Mouse (Mus musculus): ENCODE measurements at regions not wholly inside any gene's neighbourhood (a gene's known extent, or its start where the extent isn't known, plus 50 kb on each side); places are given as distances from the start of the nearest gene placed in this dataset.

GRCm38 (mm10) chr11:43370025-43370424, 56.0 kb downstream of the Pttg1 start:
- H3K4me2 ChIP-seq (ENCODE audit: low read depth) = no peak overlapping the region
- H3K36me3 ChIP-seq (ENCODE audit: control insufficient read depth, insufficient read depth) = no peaks in the 10 kb centered on the region
- H3K27me3 ChIP-seq (ENCODE audit: control insufficient read depth, insufficient read depth, insufficient read length) = no peaks in the 10 kb centered on the region
- H3K4me3 ChIP-seq = no peak overlapping the region
- no peaks in the 10 kb centered on the region for H3K79me2 ChIP-seq (ENCODE audit: control insufficient read depth, insufficient read depth)
- H3ac ChIP-seq (ENCODE audit: control insufficient read depth, insufficient read length) = no peak overlapping the region
- TF ChIP-seq MYOG (IDR thresholded peaks at IDR 0.05; ENCODE audit: control insufficient read depth in 1 of 3, insufficient read depth in 1 of 3, insufficient read length in 2 of 3, low read depth in 2 of 3) = no peak
- no peak for TF ChIP-seq CEBPB (IDR thresholded peaks at IDR 0.05; ENCODE audit: insufficient read depth, poor library complexity, severe bottlenecking)
- no peak for TF ChIP-seq TCF12 (IDR thresholded peaks at IDR 0.05; ENCODE audit: insufficient read depth, poor library complexity, severe bottlenecking)
- no peak for TF ChIP-seq REST (IDR thresholded peaks at IDR 0.05; ENCODE audit: insufficient read depth, insufficient read length)
- TF ChIP-seq MAX (IDR thresholded peaks at IDR 0.05; ENCODE audit: low read depth) = no peak
- TF ChIP-seq SRF (IDR thresholded peaks at IDR 0.05; ENCODE audit: control insufficient read depth, insufficient read length, low read depth) = no peak
- TF ChIP-seq E2F4 (IDR thresholded peaks at IDR 0.05; ENCODE audit: insufficient read depth) = no peak
- TF ChIP-seq USF1 (IDR thresholded peaks at IDR 0.05; ENCODE audit: low read depth) = no peak
- TF ChIP-seq MYOD1 (IDR thresholded peaks at IDR 0.05; ENCODE audit: control insufficient read depth in 1 of 3, insufficient read length in 2 of 3, low read depth in 2 of 3) = no peak
- no peak for TF ChIP-seq TCF3 (IDR thresholded peaks at IDR 0.05; ENCODE audit: insufficient read length, low read depth)
- no peak for TF ChIP-seq POLR2A (IDR thresholded peaks at IDR 0.05; ENCODE audit: insufficient read length, low read depth)
- no peak for TF ChIP-seq POLR2AphosphoS2 (IDR thresholded peaks at IDR 0.05; ENCODE audit: insufficient read length, low read depth)

GRCm38 (mm10) chr11:43368346-43368745, 57.7 kb downstream of the Pttg1 start:
- no peaks in the 10 kb centered on the region for H3K79me2 ChIP-seq (ENCODE audit: control insufficient read depth, insufficient read depth)
- TF ChIP-seq REST (IDR thresholded peaks at IDR 0.05; ENCODE audit: insufficient read depth, insufficient read length) (no peak), MAX (IDR thresholded peaks at IDR 0.05; ENCODE audit: low read depth) (no peak), POLR2AphosphoS2 (IDR thresholded peaks at IDR 0.05; ENCODE audit: insufficient read length, low read depth) (no peak), CEBPB (IDR thresholded peaks at IDR 0.05; ENCODE audit: insufficient read depth, poor library complexity, severe bottlenecking) (no peak), MYOD1 (IDR thresholded peaks at IDR 0.05; ENCODE audit: control insufficient read depth in 1 of 3, insufficient read length in 2 of 3, low read depth in 2 of 3) (no peak), MYOG (IDR thresholded peaks at IDR 0.05; ENCODE audit: control insufficient read depth in 1 of 3, insufficient read depth in 1 of 3, insufficient read length in 2 of 3, low read depth in 2 of 3) (no peak), USF1 (IDR thresholded peaks at IDR 0.05; ENCODE audit: low read depth) (no peak), E2F4 (IDR thresholded peaks at IDR 0.05; ENCODE audit: insufficient read depth) (no peak), TCF12 (IDR thresholded peaks at IDR 0.05; ENCODE audit: insufficient read depth, poor library complexity, severe bottlenecking) (no peak)

GRCm38 (mm10) chr11:43361858-43362257, 64.2 kb downstream of the Pttg1 start:
- no peak overlapping the region for H3ac ChIP-seq (ENCODE audit: control insufficient read depth, insufficient read length)
- H3K4me2 ChIP-seq (ENCODE audit: low read depth) = no peak overlapping the region
- no peaks in the 10 kb centered on the region for H3K36me3 ChIP-seq (ENCODE audit: control insufficient read depth, insufficient read depth)
- no peak overlapping the region for H3K4me3 ChIP-seq
- no peaks in the 10 kb centered on the region for H3K27me3 ChIP-seq (ENCODE audit: control insufficient read depth, insufficient read depth, insufficient read length)
- H3K79me2 ChIP-seq (ENCODE audit: control insufficient read depth, insufficient read depth) = no peaks in the 10 kb centered on the region
- no peak for TF ChIP-seq CEBPB (IDR thresholded peaks at IDR 0.05; ENCODE audit: insufficient read depth, poor library complexity, severe bottlenecking)
- TF ChIP-seq SRF (IDR thresholded peaks at IDR 0.05; ENCODE audit: control insufficient read depth, insufficient read length, low read depth) = no peak
- no peak for TF ChIP-seq REST (IDR thresholded peaks at IDR 0.05; ENCODE audit: insufficient read depth, insufficient read length)
- no peak for TF ChIP-seq MYOD1 (IDR thresholded peaks at IDR 0.05; ENCODE audit: control insufficient read depth in 1 of 3, insufficient read length in 2 of 3, low read depth in 2 of 3)
- no peak for TF ChIP-seq USF1 (IDR thresholded peaks at IDR 0.05; ENCODE audit: low read depth)
- TF ChIP-seq E2F4 (IDR thresholded peaks at IDR 0.05; ENCODE audit: insufficient read depth) = no peak
- no peak for TF ChIP-seq TCF3 (IDR thresholded peaks at IDR 0.05; ENCODE audit: insufficient read length, low read depth)
- TF ChIP-seq POLR2AphosphoS2 (IDR thresholded peaks at IDR 0.05; ENCODE audit: insufficient read length, low read depth) = no peak
- no peak for TF ChIP-seq MAX (IDR thresholded peaks at IDR 0.05; ENCODE audit: low read depth)
- TF ChIP-seq MYOG (IDR thresholded peaks at IDR 0.05; ENCODE audit: control insufficient read depth in 1 of 3, insufficient read depth in 1 of 3, insufficient read length in 2 of 3, low read depth in 2 of 3) = no peak
- TF ChIP-seq TCF12 (IDR thresholded peaks at IDR 0.05; ENCODE audit: insufficient read depth, poor library complexity, severe bottlenecking) = no peak
- TF ChIP-seq POLR2A (IDR thresholded peaks at IDR 0.05; ENCODE audit: insufficient read length, low read depth) = no peak

More at GRCm38 (mm10) chr11:43368346-43368745, 57.7 kb downstream of the Pttg1 start:
- no peaks in the 10 kb centered on the region for H3K27me3 ChIP-seq (ENCODE audit: control insufficient read depth, insufficient read depth, insufficient read length)
- no peak overlapping the region for H3K4me3 ChIP-seq
- H3K36me3 ChIP-seq (ENCODE audit: control insufficient read depth, insufficient read depth) = no peaks in the 10 kb centered on the region
- H3ac ChIP-seq (ENCODE audit: control insufficient read depth, insufficient read length) = no peak overlapping the region
- H3K4me2 ChIP-seq (ENCODE audit: low read depth) = no peak overlapping the region

GRCm38 (mm10) chr11:43358390-43359291, 67.4 kb downstream of the Pttg1 start:
- Histone ChIP-seq H3K4me2 (ENCODE audit: low read depth) (no peak overlapping the region), H3K36me3 (ENCODE audit: control insufficient read depth, insufficient read depth) (no peaks in the 10 kb centered on the region), H3K79me2 (ENCODE audit: control insufficient read depth, insufficient read depth) (no peaks in the 10 kb centered on the region), H3K4me3 (no peak overlapping the region), H3K27me3 (ENCODE audit: control insufficient read depth, insufficient read depth, insufficient read length) (no peaks in the 10 kb centered on the region), H3ac (ENCODE audit: control insufficient read depth, insufficient read length) (no peak overlapping the region)
- no peak for TF ChIP-seq MYOD1 (IDR thresholded peaks at IDR 0.05; ENCODE audit: control insufficient read depth in 1 of 3, insufficient read length in 2 of 3, low read depth in 2 of 3)
- no peak for TF ChIP-seq TCF12 (IDR thresholded peaks at IDR 0.05; ENCODE audit: insufficient read depth, poor library complexity, severe bottlenecking)
- no peak for TF ChIP-seq MAX (IDR thresholded peaks at IDR 0.05; ENCODE audit: low read depth)
- TF ChIP-seq CEBPB (IDR thresholded peaks at IDR 0.05; ENCODE audit: insufficient read depth, poor library complexity, severe bottlenecking) = no peak
- no peak for TF ChIP-seq TCF3 (IDR thresholded peaks at IDR 0.05; ENCODE audit: insufficient read length, low read depth)
- TF ChIP-seq E2F4 (IDR thresholded peaks at IDR 0.05; ENCODE audit: insufficient read depth) = no peak
- TF ChIP-seq POLR2AphosphoS2 (IDR thresholded peaks at IDR 0.05; ENCODE audit: insufficient read length, low read depth) = no peak
- no peak for TF ChIP-seq SRF (IDR thresholded peaks at IDR 0.05; ENCODE audit: control insufficient read depth, insufficient read length, low read depth)
- TF ChIP-seq MYOG (IDR thresholded peaks at IDR 0.05; ENCODE audit: control insufficient read depth in 1 of 3, insufficient read depth in 1 of 3, insufficient read length in 2 of 3, low read depth in 2 of 3) = no peak
- no peak for TF ChIP-seq POLR2A (IDR thresholded peaks at IDR 0.05; ENCODE audit: insufficient read length, low read depth)
- TF ChIP-seq REST (IDR thresholded peaks at IDR 0.05; ENCODE audit: insufficient read depth, insufficient read length) = no peak
- no peak for TF ChIP-seq USF1 (IDR thresholded peaks at IDR 0.05; ENCODE audit: low read depth)
